Mouse (Mus musculus): Measurements from ENCODE around the gene Ephb2.

The Ephb2 gene

DNA sequence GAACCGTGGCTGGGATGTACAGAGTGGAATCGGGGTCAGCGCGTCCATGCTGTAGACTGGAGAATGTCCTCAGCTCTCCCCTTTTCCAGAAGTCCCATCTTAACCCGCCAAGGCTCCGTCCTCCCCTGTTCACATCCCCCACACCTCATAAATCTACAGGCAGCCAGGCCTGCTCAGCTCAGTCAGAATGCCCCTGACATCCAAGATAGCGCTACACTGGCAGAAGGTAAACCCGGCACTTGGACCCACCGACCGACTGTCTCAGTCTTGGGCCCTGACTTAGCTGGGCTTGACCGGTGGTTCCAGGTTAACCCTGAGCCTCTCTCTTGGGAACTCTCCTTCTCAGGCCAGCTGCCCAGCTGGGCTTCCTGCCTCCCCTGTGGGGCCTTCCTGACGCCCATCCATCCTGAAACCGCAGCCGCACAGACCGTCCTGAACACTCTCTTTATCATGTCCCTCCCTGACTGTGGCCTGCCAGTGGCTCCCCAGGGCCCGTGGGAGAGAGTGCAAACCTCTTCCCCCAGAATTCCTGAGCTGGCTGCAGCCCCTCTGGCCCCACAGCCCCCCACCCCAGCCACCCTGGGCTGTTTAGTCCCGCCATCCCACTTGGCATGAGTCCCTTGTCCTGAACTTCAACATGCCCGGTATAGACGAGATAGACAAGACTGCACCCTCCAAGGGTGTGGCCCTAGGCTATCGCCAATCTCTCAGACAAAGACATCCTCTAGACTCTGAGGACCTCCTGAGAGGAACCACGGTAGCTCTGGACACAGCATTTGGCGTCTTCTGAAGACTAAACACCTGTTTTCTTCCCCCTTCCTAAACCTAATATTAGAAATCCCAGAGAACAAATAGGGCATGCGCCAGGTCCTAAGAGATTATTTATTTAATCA, 37.9 kb downstream of the Ephb2 start:
- no peak for DNase-seq

DNA sequence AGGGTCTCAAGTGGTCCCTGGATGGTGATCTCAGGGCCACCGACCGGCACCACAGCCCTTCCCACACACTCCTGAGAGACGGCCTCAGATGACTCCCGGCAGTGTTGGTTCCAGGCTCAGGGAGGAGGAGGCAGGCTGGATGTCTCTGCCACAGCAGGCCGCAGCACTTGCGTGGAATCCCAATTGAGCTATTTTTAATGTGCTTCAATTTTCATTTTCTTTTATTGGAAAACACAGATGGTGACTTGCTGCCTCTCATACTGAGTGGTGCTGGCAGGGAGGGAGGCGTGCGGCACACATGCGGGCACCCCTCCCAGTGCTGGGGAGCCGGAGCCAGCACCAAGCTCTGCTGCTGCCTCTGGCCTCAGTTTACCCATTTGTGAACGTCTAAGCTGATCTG, 42.5 kb downstream of the Ephb2 start:
- peak; percentile 63 to 71 for DNase-seq

DNA sequence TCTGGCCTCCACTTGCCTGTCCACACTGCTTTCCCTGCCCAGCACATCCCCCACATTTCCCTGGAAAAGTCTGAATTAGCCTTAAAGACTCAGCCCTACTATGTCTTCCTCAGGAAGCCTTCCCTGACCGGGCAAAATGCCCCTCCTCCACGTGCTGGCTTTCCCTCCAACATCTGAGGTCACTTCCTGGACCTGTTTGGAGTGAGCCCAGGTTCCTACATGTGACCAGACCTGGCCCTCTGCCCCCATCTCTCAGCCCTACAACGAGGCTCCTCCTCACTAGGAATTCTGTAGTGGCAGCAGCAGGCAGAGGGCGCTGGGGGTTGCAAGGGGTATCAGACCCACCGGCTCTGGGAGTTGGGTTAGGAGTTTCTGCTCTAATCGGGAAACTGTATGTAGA, 46.0 kb downstream of the Ephb2 start:
- DNase-seq = peak; percentile 54 to 58

DNA sequence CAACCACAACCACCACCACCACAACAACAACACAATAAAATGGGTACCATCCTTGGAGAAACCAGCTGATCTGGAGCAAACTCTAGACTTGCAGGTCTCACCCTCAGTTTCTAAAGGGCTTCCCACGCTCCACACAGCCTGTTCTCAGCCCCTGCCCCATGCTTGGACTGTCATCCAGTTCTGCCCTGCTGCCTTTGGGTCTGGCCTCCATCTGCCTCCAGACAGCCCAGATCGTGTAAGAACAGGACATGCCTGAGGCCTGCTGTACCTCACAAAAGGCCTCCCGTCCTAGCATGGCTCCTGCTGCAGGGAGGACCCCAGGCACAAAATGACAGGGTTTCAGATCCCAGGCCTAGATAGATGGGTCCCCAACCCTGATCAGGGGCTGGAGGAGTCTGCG, 48.4 kb downstream of the Ephb2 start:
- DNase-seq = no peak

DNA sequence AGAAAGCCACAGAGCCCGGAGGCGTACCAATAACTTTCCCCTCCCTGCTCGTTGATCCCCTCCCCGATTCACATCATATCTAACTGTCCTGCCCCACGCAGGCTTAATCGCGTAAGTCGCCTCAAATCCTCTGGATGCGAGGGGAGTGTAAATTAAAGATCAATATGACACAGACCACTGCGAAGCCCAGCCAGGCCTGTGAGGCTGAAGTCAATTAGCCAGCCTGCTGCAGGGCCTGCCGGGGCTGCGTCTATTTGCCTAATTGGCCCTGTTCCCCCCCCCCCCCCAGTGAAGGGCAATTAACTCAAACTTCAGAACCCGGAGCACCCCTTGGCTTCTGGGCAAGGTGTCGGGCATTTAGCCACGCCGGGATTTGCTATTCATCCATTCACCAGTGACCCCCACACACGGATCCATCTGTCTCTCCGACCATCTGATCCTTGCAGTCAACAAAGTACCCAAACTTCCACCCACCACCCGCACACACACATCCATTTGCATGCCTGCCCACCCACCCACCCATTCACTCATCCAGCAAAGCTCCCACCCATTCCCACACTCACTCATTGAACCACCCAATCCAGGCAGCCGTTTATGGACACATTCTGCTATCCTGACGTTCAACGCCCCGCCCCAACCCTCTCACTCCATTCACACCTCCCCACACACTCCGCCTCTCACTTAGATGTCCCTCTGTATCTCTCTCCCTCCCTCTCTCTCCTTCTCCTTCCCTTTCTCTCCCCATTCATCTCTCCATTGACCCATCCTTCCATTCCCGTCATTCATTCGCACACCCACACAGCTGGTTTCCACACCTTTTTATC, 49.1 kb downstream of the Ephb2 start:
- DNase-seq = no peak

DNA sequence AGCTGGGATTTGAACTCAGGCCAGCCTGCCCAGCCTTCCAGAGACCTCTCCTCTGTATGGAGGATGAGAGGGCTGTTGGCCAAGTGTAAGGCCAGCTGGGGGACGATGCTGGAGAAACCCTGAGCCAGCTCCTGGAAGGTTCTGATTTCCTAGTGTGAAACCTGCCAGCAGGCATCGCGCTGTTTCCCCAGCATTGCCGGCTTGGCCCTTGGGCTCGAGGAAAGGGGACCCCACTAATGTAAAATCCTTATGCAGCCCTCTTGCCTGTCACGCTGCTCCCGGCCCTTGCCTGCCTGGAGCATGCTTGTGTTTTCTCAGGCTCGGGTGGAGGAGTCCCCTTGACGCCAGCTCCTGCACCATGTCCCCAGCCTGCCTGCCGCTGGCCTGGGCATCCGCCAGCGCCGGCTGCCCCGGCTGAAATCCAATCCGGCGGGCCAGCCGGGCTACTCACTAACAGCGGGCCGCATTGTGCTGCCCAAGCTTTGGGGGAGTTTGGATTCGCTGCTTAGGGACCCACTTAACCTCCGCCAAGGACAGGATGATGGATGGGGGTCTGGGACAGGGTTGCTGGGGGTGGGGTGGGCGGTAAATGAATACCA, 52.1 kb downstream of the Ephb2 start:
- DNase-seq = peak in 1 of 2 experiments; percentile 48

DNA sequence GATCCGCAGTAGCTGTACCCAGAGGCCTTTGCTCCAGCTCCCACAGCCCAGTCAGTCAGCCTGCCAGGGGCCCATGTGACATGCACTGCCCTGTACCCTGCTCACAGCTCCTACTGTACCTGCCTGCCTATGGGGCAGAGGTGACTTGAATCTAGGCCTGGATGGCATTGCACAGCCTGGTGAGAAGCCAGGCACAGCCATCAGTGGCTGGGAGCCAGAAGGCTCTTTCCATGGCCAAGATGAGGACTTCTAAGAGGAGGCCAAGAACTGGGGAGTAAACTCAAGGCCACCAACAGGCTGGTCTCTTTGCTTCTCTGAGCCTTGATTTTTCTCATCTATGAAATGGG, 53.2 kb downstream of the Ephb2 start:
- DNase-seq = peak; percentile 46 to 60

DNA sequence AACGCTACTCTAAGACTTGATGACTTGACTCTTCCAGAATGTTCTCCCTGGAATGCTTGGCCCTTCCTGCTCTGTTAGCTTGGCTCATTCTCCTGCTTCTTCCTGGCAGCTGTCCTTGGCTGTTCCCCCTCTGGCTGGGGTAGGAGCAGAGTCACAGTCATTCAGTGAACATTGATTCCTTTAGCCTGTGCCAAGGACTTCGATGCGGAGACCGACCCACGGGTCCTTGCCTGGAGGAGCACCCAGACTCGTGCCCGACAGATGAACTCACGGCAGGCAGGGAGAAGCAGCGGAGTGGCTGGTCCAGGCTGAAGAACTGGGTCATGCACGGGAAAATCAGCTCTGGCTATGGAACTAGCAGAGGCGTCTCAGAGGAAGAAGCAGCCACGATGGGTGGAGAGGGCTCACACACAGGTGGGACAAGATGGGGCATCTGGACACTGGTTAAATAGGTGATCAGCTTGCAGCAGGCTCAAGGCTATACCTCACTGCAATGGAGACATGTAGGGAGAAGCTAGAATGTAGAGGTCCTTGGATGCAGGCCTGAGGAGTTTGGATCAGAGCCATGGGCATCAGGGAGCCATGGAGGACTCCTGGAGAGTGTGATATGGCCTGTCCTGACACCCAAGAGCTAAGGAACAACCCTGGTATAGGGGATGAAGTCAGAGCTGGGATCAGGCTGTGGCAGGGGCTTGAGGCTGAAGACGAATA, 53.8 kb downstream of the Ephb2 start:
- DNase-seq = peak; percentile 54 to 56

DNA sequence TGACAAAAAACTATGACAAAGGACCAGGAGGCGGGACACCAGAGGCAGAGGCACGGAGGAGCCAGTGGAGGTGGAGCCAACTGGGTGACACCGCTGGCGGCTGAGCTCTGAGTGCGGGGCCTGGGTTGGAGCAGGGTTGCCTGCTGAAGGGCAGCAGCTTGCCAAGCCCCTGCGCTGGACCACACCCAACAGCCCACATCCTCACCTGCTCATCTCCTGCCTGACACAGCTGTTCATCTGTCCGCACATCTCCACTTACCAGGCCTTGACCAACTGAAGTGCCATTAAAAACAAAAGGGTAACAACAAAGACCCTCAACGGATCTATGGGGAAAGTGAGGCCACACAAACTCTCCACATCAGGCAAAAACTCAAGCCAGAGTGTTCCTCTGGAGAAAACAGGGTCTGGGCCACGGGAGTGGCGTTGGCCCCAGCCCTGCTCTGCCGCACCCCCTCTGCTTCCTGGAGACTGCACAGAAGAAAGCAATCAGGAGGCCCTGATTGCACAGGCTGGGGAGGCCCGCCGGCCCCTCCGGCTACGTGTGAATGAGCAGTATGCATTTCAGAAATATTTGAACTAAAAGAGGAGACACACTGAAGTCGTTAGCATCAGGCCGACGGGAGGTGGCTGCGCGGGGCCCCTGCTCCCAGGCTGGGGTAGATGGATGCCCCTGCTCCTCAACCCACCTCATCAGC, 55.4 kb downstream of the Ephb2 start:
- DNase-seq = no peak

DNA sequence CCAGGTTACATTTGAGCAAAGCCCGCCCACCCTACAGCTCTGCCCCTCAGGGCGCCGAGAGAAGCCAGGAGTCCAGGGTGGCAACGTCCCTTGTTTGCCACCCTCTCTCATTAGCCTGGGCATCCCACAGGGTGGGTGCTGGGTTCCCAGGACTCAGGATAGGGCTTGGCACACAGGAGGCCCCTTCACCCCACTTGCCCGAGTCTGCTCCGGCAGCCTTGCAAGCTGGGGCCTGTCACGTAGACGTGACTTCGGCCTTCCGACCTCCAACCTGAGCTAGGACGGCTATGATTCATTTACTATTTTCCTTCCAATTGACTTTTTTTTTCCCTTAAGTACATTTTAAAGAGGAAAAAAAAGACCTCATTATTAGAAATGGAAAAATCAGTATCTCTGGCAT, 56.6 kb downstream of the Ephb2 start:
- no peak for DNase-seq

DNA sequence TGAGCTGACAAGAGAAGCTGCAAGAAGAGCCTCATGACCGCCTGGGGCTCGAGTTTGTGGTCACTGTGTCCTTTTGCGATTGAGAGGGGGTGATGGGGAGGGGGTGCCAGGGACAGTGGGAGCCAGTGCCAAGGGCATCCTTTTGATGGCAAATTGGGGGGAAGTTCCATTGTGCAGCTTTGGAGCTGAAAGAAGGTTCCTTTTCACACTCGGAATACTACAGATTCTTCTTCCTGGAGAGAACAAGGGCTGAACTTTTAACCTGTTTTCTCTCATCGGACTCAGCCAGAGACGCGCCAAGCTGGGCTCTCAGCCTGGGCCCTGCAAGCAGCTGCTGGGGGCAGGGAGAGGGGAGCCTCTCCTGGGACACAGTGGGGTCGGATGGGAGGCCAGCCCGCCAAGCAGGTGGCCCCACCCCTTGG, 59.3 kb downstream of the Ephb2 start:
- DNase-seq = no peak

DNA sequence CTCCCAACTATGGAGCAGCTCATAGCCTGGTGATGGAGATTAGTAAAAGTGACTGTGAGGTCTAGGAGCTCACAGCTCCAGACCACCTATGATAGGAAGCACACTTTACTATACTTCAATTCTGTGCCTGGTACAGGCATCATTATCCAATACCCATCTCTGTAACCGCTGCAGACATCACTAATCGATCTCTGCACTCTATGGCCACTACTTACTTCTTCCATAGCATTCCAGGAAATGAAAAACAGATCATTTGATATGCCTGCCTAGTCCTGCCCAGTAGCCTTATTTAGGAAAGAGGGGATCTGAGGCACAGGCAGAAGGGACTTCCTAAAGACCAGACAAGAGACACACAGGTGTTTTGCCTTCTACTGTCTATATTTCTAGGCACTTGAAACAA, 59.9 kb downstream of the Ephb2 start:
- DNase-seq = no peak

DNA sequence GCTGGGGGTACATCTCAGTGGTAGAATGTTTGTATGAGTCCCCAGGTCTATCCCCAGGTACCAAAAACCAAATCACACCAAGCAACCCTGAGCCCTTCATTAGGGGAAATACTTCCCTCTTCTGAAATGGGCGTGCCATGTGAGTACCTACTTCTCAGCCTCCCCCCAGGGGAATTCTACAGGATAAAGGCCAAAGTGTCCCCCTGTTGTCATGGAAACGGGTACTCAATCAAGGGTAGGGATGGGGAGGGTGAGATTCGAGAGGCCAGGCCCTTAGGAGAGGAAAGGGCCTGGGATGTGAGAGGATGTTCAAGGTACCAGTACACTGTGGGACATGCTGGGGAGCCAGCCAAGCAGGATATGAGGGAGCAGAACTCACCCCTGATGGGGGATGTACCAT, 61.6 kb downstream of the Ephb2 start:
- DNase-seq = no peak

DNA sequence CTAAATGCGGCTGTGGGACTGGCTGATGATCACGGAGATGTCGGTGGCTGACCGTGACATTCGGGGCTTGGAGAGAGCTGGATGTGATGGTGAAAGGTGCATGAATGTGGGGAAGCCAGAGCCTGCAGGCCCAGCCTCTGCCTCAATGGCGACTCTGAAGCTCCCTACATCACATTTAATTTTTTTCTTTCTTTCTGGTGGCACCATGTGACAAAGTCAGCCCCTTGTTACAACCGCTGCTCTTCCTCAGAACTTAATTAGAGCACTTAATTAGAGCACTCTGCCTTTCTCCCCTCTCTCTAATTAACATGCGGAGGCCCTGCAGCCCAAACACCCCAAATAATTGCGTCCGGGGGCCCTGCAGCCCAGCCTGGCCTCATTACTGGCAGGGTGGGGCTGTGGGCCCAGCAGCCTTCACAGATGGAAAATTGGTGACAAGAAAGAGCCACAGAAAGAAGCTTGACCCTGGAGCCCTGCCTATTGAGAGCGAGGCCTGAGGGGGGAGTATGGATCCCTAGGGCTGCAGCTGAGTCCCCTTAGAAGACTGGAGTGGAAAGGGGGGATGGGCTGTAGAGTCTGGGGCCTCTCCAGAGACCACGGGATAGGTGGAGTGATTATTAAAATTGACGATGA, 62.7 kb downstream of the Ephb2 start:
- DNase-seq = no peak

DNA sequence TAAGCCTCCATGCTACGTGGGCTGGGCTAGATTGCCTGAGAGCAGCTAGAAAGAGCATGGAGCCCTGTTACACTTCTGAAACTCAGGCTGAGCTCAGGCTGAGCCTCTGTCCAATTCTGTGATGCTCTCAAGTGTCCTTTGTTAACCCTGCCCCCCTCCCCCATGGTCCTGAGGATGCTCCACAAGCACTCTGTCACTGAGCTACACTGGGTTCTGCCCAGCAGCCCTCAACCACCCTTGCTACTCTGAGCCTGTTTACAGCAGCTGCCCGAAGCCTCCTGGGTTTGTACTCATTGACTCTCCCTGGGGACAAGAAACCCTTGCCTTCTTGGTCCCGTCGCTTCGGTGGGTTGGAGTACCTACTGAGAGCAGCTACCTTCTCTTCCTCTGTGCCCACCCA, 63.5 kb downstream of the Ephb2 start:
- no peak for DNase-seq

DNA sequence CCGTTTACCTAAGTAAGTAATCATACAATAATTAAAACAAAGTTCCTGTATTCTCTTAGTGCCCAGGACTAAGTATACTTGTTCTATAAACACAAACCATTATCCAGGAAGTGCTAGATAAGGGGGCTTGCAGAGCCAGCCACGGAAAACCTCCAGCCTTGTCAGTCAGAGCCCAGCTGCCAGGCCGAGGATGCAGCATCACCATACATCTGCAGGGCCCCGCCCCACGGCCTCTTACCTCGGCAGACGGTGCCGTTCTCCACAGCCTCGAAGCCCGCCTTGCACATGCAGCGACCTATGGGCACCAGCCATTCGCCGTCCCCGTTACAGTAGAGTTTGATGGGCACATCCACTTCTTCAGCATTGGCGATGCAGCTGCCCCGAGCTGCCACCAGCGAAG, 65.1 kb downstream of the Ephb2 start:
- DNase-seq = no peak

DNA sequence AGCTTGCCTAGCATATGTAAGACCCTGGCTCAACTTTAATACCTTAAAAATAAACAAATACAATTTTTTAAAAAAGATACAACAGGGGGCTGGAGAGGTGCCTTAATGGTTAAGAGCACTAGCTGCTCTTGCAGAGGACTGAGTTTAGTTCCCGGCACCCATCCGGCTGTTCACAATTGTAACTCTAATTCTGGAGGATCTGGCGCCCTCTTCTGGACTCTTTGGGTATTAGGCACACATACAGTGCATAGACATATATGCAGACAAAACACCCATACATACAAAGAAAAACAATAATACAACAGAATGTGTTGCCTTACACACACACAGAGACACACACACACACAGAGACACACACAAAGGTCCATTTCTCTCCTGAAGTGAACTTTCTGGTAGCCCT, 67.3 kb downstream of the Ephb2 start:
- DNase-seq = no peak

DNA sequence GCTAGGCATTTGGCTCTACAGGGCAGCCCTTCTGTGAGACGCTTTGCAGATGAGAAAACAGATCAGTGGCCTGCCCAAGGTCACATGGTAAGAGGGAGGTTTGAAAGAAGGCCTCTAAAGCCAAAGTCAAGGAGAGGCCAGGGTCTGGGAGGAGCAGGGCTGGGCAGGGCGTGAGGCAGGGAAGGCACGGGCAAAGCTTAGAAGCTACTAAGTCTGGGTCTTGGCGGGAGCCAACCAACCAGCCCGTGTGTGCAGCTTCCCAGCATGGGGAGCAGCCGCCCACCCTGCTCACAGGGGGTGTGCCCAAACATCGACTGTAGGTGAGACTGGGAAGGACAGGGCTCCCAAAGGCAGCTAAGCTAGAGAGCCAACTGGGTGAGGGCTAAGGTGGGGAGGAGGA, 70.7 kb downstream of the Ephb2 start:
- DNase-seq = no peak

DNA sequence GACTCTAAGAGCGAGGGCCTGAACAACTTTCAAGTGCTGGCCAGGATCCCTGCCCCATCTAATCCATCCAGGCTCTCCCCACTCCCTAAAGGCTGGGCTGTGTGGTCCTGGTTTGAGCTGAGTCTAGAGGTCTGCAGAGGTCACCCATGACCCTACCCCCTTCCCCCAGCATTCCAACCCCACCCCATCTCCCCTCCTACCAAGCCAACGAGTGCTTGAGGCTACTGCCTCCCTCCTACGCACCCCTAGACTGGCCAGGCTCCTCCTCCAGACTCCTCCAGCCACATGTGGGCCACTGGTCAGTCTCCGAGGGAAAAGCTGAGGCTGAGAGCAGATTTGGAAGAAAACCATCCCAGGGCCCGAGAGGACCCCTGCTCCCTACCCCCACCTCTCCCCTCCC, 72.4 kb downstream of the Ephb2 start:
- no peak for DNase-seq

DNA sequence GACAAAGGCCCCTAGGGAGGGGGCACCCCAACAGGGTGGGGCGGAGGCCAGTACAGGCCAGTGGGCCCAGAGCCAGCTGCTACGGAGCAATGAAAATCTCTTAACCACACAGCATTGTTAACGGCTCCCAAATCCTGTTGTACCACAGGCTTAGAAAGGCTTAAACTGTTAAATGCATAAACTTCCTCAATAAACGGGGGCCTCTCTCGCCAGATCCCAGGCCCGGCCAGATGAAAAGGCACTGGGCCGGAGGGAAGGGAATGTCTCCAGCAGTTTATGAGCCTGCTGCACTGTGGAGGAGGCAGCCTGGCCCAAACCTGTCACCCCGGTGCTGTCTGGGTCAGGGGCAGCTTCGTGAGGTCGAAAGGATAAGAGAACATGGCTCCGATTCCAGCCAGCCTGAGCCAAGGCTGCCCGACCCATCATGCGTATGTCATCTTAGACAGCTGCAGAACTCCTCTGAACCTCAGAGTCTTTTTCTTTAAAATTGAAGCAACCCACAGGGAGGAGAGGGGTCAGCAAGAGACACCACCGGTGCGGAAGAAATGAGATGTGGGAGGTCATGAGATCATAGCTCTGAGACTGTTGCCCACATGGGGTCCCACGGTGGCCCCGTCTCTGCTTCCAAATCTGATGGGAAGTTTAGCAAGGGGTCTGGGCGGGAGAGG, 73.9 kb downstream of the Ephb2 start:
- no peak for DNase-seq

DNA sequence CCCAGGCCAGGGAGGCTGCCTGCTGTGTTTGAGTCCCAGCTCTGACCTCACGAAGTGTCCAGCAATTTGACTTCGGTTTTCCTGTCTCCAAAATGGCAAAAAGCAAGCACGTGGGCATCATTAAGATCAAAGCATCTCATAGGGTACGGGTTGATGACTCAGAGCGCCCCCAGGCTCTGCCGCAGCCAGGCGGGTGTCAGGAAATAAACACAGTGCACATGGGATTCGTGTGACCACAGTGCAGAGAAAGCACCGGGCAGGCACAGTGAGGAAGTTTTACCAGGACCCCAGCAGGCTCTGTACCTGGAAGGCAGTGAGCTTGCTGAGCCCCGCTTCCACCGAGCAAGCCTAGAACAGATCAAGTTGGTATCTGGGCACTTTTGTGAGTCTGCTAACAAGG, 74.9 kb downstream of the Ephb2 start:
- no peak for DNase-seq

DNA sequence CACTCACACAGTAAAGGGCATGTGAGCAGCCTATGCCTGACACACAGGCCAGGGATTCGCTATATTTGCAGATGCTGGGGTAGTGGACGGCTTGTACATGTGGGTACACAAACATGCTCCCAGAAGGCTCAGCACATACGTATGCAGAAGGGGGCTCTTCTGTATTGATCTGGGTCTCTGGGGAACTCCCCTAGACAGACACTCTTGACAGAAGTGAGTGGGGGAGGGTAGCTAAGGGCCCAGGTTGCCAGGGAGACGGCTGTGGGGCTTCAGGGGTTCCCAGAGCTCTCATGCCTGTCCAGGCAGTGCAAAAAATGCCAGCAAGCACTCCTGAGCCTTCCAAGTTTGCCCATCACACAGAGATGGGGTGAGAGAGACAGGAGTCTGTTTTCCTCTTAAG, 78.7 kb downstream of the Ephb2 start:
- no peak for DNase-seq
